Mouse (Mus musculus) testis, postnatal 10 days (tissue): ENCODE measurements around the gene Fbxo40.

ENCODE experiments used
- DNase-seq: peaks from one replicate; pipeline ENCODE4 v3.0.0; 2021; ENCODE audit warnings: low spot score

The Fbxo40 gene

GRCm38 (mm10) chr16:36921067-36921613 lies 69.1 kb downstream of the Fbxo40 start:
- no peak for DNase-seq

DNA sequence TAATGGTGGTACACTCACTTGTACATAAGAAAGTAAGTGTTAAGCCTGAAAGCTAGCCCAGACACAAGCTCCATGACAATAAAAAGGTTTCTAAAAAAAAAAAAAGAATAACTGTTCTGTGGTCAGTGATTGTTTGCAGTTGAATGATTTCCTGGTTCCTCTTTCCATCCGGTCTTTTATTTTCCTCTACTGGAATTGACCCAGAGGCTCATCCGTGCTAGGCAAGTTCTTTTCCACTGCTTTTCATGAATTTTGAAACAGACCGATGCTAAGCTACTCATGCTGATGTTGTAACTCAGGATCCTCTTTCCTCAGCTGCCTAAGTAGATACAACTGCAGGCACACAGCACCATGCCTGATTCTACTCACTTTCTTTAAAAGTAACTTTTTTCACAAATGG lies 69.9 kb downstream of the Fbxo40 start:
- no peak for DNase-seq

- DNase-seq = no peak
These were observed 71.8 kb downstream of the Fbxo40 start for GRCm38 (mm10) chr16:36918505-36918904.

GRCm38 (mm10) chr16:36914195-36914594 lies 76.1 kb downstream of the Fbxo40 start:
- DNase-seq = no peak
